Mouse (Mus musculus): ENCODE measurements around the gene Srsf4.

DNA sequence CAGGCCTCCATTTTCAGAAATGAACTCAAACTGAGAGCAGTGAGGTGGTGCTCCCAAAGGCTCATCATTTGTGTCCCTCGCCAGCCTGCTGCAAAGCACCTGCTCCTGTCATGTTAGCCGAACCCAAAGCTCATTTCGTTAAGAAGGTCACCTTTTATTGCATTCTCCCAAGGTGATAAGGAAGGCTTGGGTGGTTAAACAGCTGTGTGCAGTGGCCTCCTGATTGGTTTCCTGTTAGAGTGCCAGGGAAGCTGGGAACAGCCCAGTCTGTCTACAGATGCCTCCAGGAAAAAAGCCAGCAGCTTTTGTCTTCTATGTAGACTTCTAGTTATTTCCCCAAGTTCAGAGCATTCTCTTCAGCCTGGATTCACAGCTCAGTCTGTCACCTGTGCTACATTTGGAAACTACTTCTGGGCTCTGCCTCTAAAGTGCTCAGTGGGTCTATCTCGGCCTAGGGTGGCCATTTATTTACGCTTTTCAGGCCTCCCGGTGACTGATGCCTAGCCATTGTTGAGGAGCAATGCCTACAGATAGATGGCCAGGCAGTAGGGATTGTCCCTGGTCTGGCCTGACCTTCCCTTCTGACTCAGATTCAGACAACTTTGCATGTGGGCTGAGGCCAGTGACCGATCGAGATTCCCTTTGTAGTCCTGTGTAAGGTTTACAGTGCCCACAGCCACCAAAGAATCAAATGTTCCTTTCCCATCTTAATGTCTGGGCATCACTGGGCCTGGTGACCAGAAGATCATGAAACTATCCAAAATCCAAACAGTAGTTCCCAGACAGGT is 27.2 kb upstream of the Srsf4 start:
- no peak for TF ChIP-seq ZC3H11A (IDR thresholded peaks at IDR 0.05; ENCODE audit: borderline replicate concordance, low read depth, low read length)
- TF ChIP-seq HCFC1 (IDR thresholded peaks at IDR 0.05; ENCODE audit: borderline replicate concordance, insufficient read depth, low read length) = no peak
- no peak for TF ChIP-seq MAFK (IDR thresholded peaks at IDR 0.05; ENCODE audit: insufficient read depth, low read depth, low read length)

Measured in ES-E14 (cell line).